Mouse (Mus musculus) lung, embryonic 15.5 days (tissue): ENCODE results near the gene Cat. TPM values are rescaled to one million over a fixed set of nuclear protein-coding genes. Genes with fewer than 3 reads are reported as not detected.

Source experiments
- ATAC-seq: fragments of 200-750 bp; cut with Nextera tagmentation; 2 replicates; pipeline ENCODE4 v1.8.0; 2017; ENCODE audit warnings: moderate number of reproducible peaks, borderline replicate concordance; ENCODE audit not compliant: low FRiP score, low TSS enrichment; ENCODE audit errors: extremely low read depth
- H3K27ac ChIP-seq: fragments of 300-500 bp; sonication (generic); 2 replicates; pipeline ENCODE4 v1.5.1; 2015; ENCODE audit warnings: moderate library complexity, mild to moderate bottlenecking, inconsistent platforms
- H3K27me3 ChIP-seq: fragments of 300-500 bp; sonication (generic); 2 replicates; pipeline ENCODE4 v1.6.1; 2015; ENCODE audit warnings: inconsistent platforms
- H3K36me3 ChIP-seq: fragments of 300-500 bp; sonication (generic); 2 replicates; pipeline ENCODE4 v1.6.1; 2015; ENCODE audit warnings: inconsistent platforms
- H3K4me1 ChIP-seq: fragments of 300-500 bp; sonication (generic); 2 replicates; pipeline ENCODE4 v1.6.1; 2015; ENCODE audit warnings: inconsistent platforms
- H3K4me2 ChIP-seq: fragments of 300-500 bp; sonication (generic); 2 replicates; pipeline ENCODE4 v1.6.1; 2015; ENCODE audit warnings: inconsistent platforms, mild to moderate bottlenecking, moderate library complexity
- H3K4me3 ChIP-seq: fragments of 300-500 bp; sonication (generic); 2 replicates; pipeline ENCODE4 v1.5.1; 2015; ENCODE audit warnings: mild to moderate bottlenecking, inconsistent platforms
- H3K9ac ChIP-seq: fragments of 300-500 bp; sonication (generic); 2 replicates; pipeline ENCODE4 v1.6.1; 2015; ENCODE audit warnings: inconsistent platforms
- H3K9me3 ChIP-seq: fragments of 300-500 bp; sonication (generic); 2 replicates; pipeline ENCODE4 v1.6.1; 2016; ENCODE audit warnings: inconsistent platforms
- WGBS: fragments of 180-500 bp; shearing (Covaris S2); methylation state at CpG from one replicate; pipeline ENCODE4 v1.1.7; 2015; 5-methylcytosine and 5-hydroxymethylcytosine counted together
- polyA plus RNA-seq: library from polyadenylated mRNA; unstranded; fragments of >200 nt; fragmentation: Nextera tagmentation; extraction: Ambion mirVana; gene quantifications from 2 replicates; pipeline ENCODE4 v1.2.1, GENCODE M21; 2015

The Cat gene
- polyA plus RNA-seq, 1 experiment from 2014 or later: 90.6 TPM

- Histone ChIP-seq H3K4me3 (no peak overlapping the region), H3K27me3 (no peaks in the 10 kb centered on the region), H3K4me2 (no peak overlapping the region), H3K9ac (no peak overlapping the region), H3K36me3 (no peaks in the 10 kb centered on the region), H3K27ac (no peak overlapping the region), H3K4me1 (no peaks in the 10 kb centered on the region), H3K9me3 (no peaks in the 10 kb centered on the region)
- WGBS: 58% methylated on average over 3 of the region's 3 CpGs
- no peak for ATAC-seq
Measured at GRCm38 (mm10) chr2:103406239-103406638, 78.7 kb downstream of the Cat start.

Other genes with a start within 250 kb of the Cat start
- 4.5 and 5.0 TPM in 2 replicates for gene Ehf, start 181.9 kb downstream of the Cat start, polyA plus RNA-seq
- gene Elf5, start 73.5 kb downstream of the Cat start, polyA plus RNA-seq: 4.5 and 6.2 TPM in 2 replicates
- gene Abtb2, start 81.2 kb upstream of the Cat start, polyA plus RNA-seq: 8.3 and 8.5 TPM in 2 replicates